Mouse (Mus musculus) brain, embryonic 14.5 days (tissue): Measurements from ENCODE around the gene Clps. TPM values are rescaled to one million over a fixed set of nuclear protein-coding genes. Genes with fewer than 3 reads are reported as not detected.

Experiments
- DNase-seq: peaks from one replicate; pipeline ENCODE4 v3.0.0-alpha.2; 2011; ENCODE audit warnings: low read depth
- CTCF ChIP-seq: fragments of 200-500 bp; IDR thresholded peaks from 2 replicates; pipeline ENCODE4 v1.5.1; 2012; ENCODE audit warnings: inconsistent platforms, mild to moderate bottlenecking, moderate library complexity, borderline replicate concordance; ENCODE audit not compliant: insufficient read depth, insufficient read length; ENCODE audit errors: extremely low read depth
- POLR2A ChIP-seq: fragments of 200-500 bp; IDR thresholded peaks from 2 replicates; pipeline ENCODE4 v1.6.1; 2012; ENCODE audit warnings: mild to moderate bottlenecking, inconsistent platforms, borderline replicate concordance; ENCODE audit not compliant: poor library complexity, insufficient read depth, insufficient read length, severe bottlenecking; ENCODE audit errors: extremely low read depth
- polyA plus RNA-seq: library from polyadenylated mRNA; depleted of rRNA; stranded (reverse); fragments of >200 nt; gene quantifications from 2 replicates; pipeline ENCODE4 v1.2.3, GENCODE M21; 2012

Clps gene
- polyA plus RNA-seq, 1 experiment: not detected

DNA sequence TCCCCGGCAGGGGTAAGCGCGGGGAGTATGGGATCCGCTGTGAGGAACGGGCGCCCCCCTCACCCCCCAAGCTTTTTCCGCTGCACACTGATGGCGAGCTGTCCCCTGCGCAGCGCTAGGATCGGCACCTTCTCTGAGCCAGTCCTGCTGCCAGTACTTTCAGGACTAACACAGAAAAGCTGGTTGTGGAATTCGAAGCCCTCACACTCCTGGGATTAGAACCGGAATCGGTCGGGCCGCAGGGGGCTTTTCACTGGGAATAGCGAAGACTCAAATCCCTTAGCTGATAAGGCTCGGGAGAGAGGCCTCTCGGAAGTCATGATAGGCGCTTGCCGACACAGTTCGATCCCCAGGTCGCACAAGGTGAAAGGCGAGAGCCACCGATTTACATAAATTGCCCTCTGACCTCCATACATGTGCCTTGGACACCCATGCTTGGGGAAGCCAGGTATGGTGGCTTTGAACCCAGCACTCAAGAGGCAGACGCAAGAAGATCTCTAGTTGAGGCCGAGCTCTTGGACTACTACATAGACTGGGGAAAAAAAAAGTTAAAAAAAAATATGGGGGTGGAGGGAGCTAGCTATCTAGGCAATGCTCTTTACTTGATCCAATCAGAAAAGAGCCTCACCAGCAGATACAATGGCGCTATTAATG lies 37.1 kb downstream of the Clps start:
- DNase-seq: no peak
- no peak for TF ChIP-seq POLR2A
- no peak for TF ChIP-seq CTCF

DNA sequence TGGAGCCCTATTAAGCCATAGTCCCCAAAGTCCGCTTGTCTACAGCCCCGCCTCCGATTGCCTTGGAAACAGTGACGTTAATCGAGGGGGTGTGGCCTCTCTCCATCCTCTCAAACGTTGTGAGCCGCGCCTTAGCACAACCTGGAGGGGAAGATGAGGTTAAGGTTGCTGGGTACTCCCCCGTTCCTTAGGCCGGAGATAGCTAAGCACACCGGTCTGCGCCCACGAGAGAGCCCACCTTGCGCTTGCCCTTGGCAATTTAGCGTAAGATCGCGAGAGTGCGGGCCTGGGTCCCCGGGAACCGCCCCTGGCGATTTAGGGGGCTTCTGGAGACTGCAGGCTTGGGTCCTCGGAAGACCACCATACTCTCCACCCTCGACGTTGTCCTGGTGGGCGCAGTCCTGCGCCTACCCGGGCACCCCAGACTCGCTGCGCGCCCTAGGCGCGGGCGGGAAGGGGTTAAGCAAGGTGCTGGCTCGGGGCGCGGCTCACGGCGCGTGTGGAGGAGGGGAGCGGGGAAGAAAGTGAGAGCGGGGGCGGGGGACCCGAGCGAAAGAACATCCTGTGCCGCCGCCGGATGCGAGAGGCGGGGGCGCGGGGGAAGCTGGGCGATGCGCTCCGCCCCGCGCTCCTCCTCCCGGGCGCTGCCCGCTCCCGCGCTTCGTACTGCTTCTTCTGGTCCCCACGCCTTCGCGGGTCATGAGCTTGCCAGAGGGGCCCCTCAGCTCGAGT lies 37.8 kb downstream of the Clps start:
- peak; percentile 51; the same call in 1 of the 2 replicates for TF ChIP-seq POLR2A
- no peak for TF ChIP-seq CTCF
- DNase-seq: peak; percentile 96

DNA sequence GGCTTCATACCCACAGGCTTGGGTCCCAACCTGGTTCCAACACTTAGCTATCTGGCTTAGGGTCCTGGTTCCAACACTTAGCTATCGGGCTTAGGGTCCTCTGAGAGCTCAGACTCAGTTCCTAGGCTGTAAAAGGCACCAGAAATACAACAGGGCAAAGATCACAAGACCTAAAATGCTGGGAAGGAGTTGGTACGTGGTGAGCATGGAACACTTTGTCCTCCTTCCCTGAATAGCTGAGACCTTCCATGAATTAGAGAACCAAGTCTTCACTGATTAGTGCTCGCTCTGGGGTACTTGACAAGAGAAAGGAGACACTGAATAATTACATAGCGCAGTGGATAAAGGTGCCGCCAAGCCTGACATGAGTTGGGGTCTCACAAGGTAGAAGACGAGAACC lies 38.6 kb downstream of the Clps start:
- TF ChIP-seq POLR2A (no peak), CTCF (no peak)

DNA sequence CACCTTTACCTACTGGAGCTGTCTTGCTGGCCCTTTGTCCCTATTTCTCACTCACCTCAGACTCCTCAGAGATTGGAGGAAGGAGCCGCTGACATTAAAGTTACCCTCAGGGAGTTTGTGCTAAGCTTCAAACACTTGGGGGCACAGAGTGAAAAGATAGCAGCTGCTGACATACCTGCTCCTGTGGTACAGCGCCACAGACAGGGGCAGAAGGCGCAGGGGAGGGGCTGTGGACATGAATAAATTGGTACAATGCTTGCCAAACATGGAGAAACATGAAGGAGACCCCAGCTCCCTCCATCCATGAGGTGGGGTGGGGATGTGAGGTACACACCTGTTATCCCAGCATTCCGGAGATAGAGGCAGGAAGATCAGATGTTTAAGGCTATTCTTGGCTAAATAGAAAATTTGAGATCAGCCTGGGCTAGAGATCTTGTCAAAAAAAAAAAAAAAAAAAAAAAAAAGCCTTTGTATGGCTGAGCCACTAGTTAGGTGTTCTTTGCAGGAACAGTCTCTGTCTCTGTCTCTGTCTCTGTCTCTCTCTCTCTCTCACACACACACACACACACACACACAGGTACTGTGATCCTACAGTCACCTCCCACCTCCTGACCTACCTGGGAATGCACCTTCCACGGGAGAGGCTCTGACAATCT lies 39.4 kb downstream of the Clps start:
- no peak for DNase-seq
- no peak for TF ChIP-seq CTCF

More for the DNA sequence above, 38.6 kb downstream of the Clps start:
- DNase-seq: peak; percentile 17

DNA sequence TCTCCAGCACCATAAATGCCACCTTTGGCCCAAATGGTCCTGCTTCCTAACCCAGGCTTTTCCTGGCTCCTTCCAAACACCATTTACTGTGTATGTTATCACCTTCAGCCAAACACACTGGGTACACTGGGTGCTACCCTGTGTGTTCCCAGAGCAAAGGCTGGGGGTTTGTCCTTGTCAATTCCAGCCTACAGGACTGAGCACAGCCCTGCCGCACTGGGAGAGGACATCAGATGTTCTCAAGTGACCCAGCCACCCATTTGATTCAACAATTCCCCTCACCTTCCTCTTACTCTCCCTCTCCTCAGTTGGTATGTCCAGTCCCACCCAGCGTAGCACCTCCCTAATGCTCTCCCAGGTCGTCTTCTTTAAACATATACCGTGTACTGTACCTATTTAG lies 40.0 kb downstream of the Clps start:
- no peak for DNase-seq
- TF ChIP-seq CTCF (no peak), POLR2A (no peak)

DNA sequence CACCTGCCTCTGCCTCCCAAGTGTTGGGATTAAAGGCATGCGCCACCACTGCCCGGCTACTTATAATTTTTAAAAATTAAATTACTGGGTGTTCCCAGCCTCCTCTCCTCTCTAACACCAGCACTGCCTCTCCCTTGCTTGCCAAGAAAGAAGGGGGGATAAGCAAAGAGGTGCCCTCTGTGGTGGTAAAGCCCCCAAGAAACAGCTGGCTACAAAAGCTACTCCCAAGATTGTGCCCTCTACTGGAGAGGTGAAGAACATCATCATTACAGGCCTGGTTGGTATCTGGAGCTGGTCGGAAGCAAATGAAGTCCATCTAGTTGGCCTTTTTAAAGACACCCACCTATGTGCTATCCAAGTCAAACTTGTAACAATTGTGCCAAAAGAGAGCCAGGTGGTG lies 40.7 kb downstream of the Clps start:
- TF ChIP-seq POLR2A: no peak
- peak; percentile 25; the same call in 1 of the 2 replicates for TF ChIP-seq CTCF
- no peak for DNase-seq

DNA sequence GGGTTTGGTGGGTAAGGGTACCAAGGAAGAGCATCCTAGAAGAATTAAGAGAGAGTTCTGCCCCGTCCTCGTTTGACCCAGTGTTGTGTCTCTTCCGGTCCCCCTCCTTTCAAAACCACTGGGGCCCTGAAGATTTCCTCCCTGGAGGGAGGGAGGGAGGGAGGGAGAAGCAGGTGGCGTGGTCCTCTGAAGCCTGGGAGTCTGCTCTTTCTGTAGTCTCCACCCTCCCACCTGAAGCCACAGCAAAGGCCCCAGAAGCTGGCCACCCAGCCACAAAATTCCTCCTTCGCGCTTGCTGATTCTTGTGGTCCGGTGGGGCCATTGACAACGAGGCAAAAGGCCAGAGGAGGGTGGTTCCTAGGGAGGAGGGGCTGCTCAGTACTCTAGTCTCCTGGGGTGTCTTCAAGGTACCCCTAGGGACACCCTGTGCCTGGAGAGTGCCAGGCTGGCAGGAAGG lies 41.9 kb downstream of the Clps start:
- DNase-seq: no peak
- no peak for TF ChIP-seq CTCF
- TF ChIP-seq POLR2A: no peak

DNA sequence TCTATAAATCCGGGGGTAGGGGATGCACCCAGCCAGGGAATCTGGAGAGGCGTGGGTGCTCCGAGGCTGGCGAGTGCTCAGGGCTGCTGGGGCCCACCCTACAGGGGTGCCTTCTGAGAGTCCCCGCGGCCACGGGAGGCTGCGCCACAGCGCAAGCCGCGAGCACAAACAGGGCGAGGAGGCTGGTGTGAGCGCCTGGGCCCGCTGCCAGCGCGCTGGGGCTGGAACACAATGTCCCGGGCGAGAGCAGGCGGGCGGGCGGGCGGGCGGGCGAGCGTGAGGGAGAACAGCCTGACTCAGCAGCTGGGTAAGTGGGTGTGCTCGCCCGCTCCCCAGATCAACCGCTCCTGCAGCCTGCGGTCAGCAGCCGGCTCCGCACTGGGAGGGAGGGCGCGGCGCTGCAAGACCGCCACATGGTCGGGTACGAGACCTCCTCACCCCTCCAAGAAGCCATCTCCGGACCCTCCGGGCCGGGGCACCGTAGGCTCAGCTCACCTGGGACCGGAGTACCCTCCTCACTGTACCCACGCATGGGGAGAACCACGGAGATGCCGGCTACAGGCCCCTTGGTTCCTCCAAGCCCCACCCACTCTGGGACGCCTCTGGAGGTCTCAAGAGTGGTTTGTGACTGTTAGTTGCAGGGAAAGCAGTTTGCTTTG lies 42.5 kb downstream of the Clps start:
- DNase-seq: peak; percentile 93
- no peak for TF ChIP-seq POLR2A
- TF ChIP-seq CTCF: no peak

DNA sequence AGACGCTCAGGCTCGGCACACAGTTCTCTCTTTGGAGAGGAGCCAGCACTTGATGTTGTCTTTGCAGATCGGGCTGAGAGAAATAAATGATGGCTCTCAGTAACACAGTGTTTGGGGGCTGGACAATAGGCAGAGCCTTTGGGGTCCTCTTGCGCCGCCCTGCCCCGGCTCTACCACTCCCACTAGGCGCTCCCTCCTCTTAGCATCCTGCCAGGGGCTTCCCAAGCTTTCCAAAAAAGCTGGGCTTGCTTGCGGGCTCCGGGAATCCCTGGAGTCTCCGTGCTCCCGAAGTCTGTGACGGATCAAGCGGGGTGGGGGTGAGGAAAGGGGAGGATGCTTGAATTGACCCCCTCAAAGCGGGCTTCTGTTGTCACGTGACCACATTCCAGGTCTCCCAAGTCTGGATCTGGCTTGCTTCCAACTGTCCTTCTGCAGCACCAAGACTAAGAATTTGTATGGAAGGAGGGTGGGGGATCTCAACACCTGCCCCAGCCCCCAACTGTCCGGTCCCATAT lies 43.1 kb downstream of the Clps start, which contains the start of gene Fkbp5:
TSS of gene Fkbp5 (minus strand) at position 87 of the 515 bp plus-strand sequence.
- peak; percentile 90 for DNase-seq

DNA sequence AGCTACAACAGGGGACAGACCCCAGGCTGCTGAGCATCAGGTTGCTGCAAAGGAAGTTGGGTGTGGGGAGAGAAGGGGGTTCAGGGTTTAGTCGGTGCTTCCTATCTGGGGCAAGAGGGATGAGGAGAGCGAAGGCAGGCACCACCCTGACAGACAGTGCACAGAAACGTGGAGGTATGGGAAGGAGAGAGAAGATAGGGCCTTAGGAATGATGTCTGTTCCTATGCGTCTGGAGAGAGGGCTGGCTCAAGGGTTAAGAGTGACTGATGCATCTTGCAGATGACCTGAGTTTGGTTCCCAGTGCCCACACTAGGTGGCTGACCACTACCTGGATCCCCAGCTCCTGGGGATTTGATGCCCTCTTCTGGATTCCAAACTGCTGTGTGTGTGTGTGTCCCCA lies 43.7 kb downstream of the Clps start:
- no peak for DNase-seq

More for the DNA sequence above, 43.1 kb downstream of the Clps start, which contains the start of gene Fkbp5:
- TF ChIP-seq POLR2A: no peak

DNA sequence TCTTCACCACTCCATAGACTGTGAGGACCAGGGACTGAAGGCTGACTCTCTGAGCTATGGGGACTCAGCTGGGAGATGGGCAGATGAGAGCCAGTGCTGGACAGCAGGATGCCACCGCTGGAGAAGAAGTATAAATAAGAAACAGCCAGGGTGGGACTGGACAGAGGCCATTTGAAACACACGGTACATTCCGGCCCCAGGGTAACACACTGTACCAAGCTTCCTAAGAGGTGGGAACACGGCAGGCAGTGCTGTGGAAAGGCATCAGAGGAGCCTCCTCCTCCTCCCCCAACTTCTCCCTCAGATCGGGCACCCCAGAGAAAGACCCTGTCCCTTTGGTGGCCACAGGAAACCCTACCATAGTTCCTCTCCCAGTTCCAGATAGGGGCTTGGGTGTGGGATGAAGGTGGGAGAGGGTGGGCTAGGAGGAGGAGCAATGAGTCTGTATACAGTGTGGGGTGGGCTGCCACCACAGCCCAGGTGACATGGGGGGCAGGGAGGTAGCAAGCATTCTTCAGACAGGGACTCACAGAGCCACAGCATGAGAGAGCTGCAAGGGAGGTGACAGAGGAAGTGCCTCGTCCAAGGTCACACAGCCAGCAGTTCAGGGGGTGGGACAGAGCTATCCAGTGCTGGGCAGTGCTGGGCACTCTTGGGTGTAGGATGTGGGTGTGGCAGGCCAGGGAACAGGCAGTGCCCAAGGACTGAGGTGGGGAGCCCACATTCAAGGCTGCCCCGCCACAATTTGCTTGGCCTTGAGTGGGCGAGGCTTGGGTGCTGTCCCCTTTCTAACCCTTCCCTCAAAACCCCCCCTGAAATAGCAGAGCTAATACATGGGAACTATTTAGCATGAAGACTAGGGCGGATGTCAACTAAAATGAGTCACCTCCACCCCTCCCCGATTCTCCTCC lies 44.9 kb downstream of the Clps start:
- TF ChIP-seq POLR2A (no peak), CTCF (no peak)
- DNase-seq: no peak

More for the DNA sequence above, 43.7 kb downstream of the Clps start:
- TF ChIP-seq CTCF (no peak), POLR2A (no peak)
